Mouse (Mus musculus): ENCODE data around the gene Olfr495.

Olfr495 gene

DNA sequence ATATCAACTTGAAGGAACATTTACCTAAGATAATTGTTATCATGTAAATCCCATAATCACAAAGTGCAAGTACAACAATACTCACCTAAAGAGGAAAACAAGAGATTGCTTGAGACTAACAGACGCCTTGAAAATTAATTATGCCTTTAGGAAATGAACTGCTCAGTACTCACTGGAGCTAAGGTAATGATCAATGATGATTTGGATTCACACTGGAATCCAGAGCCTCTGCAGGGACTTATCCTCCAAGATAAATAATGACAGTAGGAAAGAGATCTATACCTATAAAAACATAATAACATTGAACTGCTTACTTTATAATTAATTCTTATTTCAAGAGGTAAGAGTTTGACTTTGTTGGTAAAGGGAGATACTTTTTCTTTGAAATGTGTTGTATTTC is at the start of gene Olfr495:
Gene Olfr495, plus strand, starts transcription at position 301 of the 400 bp plus-strand sequence.
- no peak for DNase-seq

DNA sequence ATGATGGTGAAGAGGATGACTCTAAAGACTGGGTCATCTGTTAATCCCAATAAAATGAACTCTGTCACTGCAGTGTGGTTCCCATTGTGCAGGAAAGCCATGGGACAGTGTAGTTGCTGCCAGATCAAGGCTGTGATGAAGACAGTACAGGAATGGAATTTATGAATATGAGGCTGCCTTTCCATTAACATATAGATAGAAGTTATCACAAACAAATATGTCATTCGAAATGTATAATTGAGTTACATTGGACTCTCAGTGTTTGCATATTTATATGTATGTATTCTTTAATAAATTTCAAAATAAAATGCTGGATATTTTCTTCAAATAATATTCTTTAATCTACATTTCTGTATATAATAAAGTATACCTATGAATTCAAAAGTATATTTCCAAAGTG is 46.1 kb upstream of the Olfr495 start, which contains the start of gene Olfr493:
Gene Olfr493, minus strand, starts transcription at position 101 of the 400 bp plus-strand sequence.
- DNase-seq = no peak

GRCm38 (mm10) chr7:108365035-108365434 is 27.9 kb upstream of the Olfr495 start, which contains the start of gene Olfr494:
TSS of gene Olfr494 (plus strand) at chr7:108365335.
- DNase-seq = no peak

- DNase-seq = no peak
Measured at GRCm38 (mm10) chr7:108420121-108420520, 27.2 kb downstream of the Olfr495 start, which contains the start of gene Olfr497. TSS of gene Olfr497 (plus strand) at chr7:108420421.
